Mouse (Mus musculus): ENCODE results near the gene Fam110a. TPM values are rescaled to one million over a fixed set of nuclear protein-coding genes. Genes with fewer than 3 reads are reported as not detected.

The Fam110a gene
- total RNA-seq, 2 experiments from 2014 or later = 3.8 to 4.8 TPM

DNA sequence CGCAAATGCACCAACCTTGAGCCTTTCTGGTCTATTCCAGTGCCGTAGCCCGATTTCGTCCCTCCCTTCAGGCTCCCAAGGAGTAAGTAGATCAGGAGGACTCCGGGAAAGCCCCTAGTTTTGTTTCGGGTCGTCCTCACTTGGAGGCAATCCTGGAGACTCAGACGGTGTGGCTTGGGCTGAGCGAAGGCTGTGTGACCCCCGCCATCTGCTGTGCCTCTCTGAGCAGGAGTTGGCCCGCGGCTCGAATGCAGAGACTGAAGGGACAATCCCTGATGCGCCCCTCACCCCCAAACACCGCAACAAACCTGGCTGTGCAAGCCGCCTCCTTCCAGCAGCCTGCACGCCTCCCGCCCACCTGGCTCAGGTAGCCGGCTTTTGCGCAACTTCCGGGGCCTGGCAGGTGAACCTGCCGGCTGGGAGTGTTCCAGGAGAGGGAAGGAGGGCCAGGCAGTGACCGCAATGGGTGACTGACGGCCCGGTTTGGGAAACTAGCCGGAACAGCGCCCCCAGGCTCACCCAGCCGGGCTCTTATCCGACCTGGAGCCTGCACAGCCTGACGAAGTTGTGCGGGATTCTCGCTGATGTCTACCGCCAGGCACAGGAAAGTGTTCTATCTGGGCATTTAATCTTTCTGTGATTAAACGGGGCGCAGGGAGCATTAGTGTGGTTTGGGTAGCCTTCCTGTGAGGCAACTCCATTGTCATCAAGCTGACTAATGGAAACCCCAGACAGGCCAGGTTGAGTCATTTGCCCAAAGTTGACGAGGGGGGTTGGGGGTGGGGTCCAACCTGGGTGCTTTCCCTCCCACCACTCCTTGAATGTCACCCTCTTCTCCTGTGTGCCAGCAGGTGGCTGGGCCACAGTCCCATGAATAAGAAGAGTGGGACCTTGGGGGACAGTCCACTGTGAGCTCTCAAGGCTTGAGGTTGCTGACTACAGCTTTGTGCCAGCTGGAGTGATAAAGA lies 6.1 kb downstream of the Fam110a start:
- intact Hi-C loops (cut with DNase I; ENCODE audit: low total_unique reads) = no loop called here

GRCm38 (mm10) chr2:151972880-151973594 lies 7.0 kb downstream of the Fam110a start:
- DNase-seq = no peak
- intact Hi-C loops (cut with DNase I; ENCODE audit: low total_unique reads) = no loop called here

More for the DNA sequence above, 6.1 kb downstream of the Fam110a start:
- no peak for DNase-seq

DNA sequence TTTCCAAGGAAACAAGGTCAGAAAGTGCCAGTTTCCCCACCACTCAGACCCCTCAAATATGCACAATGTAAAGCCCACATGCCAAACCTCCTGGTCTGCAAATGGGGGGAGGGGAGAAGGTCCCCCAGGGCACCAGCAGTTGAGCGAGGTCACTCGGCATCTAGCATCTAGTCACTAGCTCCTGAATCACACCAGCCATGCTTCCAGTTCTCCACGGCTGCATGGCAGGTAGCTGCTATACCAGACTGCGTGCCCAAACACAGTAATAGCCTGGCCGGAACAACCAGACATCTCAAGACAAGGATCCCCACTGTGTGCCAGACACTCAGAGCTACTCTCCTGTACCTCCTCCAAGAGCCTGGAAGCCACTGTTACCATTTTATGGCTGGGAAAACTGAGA lies 8.3 kb downstream of the Fam110a start:
- no peak for DNase-seq
- intact Hi-C loops (cut with DNase I; ENCODE audit: low total_unique reads) = no loop called here

DNA sequence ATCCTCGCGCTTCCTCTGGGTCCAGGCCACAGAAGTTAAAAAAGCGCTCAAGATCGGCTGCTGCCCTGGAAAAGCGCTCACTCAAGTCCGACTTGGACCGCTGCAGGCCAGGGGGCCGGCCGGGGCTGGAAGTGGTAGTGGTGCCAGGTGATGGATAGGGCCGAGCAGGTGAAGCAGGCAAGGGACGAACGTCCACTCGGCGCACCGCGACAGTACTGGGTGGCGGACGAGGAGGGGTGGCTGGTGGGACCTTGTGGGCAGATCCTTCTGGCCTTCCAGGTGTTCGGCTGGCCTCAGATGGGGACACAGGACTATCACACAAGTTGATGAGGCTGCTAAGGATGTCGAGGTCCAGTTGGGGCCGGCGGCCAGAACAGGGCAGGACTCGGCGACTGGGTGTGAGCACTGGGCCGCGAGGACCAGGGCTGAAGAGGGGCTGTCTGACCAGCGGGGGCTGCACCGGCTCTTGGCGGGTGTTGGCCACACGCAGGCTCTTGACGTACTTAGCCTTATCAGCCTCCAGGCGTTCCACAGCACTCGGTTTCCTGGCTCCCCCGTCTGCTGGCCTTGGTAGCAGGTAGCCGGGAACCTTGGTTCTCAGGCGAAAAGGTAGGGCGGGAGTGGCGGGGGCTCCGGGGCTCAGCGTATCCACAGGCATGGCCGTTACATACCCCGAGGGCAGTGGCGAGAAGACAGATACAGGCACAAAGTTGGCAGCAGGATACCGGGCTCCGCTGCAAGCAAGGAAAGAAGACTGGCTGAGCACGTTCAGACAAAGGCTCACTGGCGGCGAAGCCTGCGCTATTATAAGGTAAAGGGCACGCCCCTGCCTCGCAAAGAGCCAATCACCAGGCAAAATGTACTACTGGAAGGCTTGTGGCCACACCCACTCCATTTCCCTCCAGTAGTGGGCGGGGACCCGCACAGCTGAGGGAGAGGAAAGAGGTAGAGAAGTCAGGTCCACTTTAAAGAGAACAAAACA lies 9.5 kb downstream of the Fam110a start:
- DNase-seq = peak; percentile 72
- intact Hi-C loops (cut with DNase I; ENCODE audit: low total_unique reads) = no loop called here

- no peak for DNase-seq
- intact Hi-C loops (cut with DNase I; ENCODE audit: low total_unique reads) = no loop called here
Measured at GRCm38 (mm10) chr2:151969396-151969795, 10.6 kb downstream of the Fam110a start.

DNA sequence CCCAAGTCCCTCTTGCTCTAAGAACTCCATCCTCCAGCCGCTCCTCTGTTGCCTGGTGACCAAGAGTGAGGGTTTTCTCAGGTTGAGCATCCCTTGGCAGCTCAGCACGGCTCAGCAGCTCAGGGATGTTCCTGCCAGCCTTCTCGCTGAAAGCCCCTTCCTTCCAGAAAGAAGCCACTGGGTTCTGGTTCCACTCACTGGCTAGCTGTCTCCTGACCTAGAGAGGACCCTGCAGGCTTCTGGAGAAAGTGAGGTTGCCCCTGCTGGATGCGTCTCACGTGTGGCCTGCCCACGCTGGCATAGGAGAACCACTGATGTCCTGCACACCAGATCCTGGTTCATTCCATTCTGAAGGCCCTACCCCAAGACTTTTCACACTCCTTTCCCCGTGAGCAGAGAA lies 11.0 kb downstream of the Fam110a start:
- no peak for DNase-seq
- intact Hi-C loops (cut with DNase I; ENCODE audit: low total_unique reads) = no loop called here

DNA sequence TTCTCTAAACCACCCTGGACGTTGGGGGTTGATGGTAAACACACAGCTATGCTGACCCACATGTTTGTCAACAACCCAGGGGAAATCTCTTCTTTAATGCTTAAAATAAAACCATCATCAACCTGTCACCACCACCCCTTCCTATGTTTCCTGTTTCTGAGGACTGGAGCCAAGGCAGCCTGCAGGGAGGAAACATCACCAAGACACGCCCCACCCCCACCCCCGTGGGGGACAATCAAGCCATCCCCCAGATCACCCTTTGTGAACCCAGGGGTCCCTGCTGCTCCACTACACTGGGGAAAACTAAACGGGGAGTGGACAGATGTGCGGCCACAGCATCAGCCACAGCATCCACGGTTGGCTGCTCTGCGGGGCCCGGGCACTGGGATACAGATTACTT lies 11.6 kb downstream of the Fam110a start:
- no peak for DNase-seq
- intact Hi-C loops (cut with DNase I; ENCODE audit: low total_unique reads) = no loop called here

DNA sequence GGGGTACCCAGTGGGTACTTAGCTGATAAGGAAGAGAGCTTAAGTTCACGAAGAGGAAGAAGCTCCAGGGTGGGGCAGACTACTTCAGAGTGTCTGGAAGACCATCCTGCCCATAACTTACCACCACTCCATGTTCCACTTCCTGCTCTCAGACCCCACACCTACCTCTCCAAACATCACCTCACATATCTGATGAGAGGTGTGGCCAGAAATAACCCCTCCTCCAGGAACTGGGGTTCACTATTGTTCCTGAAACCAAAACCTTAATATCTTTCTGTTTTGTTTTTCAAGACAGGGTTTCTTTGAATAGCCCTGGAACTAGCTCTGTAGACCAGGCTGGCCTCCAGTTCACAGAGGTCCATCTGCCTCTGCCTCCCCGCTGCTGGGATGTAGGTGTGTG lies 12.2 kb downstream of the Fam110a start:
- intact Hi-C loops (cut with DNase I; ENCODE audit: low total_unique reads) = no loop called here
- no peak for DNase-seq

- peak; percentile 58 for DNase-seq
- intact Hi-C loops (cut with DNase I; ENCODE audit: low total_unique reads) = no loop called here
Measured at GRCm38 (mm10) chr2:151967176-151967750, 12.8 kb downstream of the Fam110a start.

DNA sequence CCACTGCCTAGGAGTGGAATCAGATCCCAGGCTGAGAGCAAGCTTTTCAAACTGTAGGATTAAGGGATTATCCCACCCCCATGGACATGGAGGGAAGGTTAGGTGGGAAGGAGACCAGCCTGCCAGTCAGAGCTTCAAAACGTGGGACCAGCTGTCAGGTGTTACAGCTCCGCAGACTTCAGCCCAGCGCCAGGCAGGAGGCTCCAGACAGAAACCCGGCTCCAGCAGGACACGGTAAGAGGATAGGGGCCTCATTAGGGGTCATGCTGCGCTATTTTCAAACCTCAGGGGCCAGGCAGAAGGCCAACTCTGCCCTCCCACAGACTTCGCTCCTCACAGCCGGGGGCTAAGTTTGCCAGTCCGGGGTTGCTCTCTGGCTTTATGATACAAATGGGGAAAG lies 16.0 kb downstream of the Fam110a start:
- intact Hi-C loops (cut with DNase I; ENCODE audit: low total_unique reads) = no loop called here
- no peak for DNase-seq

DNA sequence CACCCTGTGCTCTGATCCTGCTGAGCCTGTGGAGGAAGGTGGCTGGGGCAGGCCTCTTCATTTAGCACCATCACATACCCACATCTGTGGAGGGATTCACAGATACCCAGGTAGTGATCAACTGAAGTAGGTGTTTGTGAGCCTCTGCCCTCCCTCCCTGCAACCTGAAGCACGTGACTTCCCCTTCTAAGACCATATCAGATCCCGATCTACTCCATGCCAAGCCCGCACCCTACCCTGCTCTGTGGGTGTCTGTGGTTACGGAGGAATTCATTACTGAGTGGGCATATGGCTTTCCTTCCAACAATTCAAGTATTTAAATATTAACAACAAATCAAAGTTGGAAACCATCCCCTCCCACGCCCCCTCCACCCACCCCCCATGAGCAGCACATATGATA lies 16.7 kb downstream of the Fam110a start:
- no peak for DNase-seq
- intact Hi-C loops (cut with DNase I; ENCODE audit: low total_unique reads) = no loop called here

- no peak for DNase-seq
- intact Hi-C loops (cut with DNase I; ENCODE audit: low total_unique reads) = no loop called here
Measured at GRCm38 (mm10) chr2:151962474-151962873, 17.5 kb downstream of the Fam110a start.

- intact Hi-C loops (cut with DNase I; ENCODE audit: low total_unique reads) = no loop called here
- no peak for DNase-seq
Measured at GRCm38 (mm10) chr2:151961284-151962196, 18.5 kb downstream of the Fam110a start.

GRCm38 (mm10) chr2:151959274-151959673 lies 20.7 kb downstream of the Fam110a start:
- no peak for DNase-seq
- intact Hi-C loops (cut with DNase I; ENCODE audit: low total_unique reads) = no loop called here

GRCm38 (mm10) chr2:151956500-151957137 lies 23.4 kb downstream of the Fam110a start:
- DNase-seq = no peak
- intact Hi-C loops (cut with DNase I; ENCODE audit: low total_unique reads) = no loop called here

DNA sequence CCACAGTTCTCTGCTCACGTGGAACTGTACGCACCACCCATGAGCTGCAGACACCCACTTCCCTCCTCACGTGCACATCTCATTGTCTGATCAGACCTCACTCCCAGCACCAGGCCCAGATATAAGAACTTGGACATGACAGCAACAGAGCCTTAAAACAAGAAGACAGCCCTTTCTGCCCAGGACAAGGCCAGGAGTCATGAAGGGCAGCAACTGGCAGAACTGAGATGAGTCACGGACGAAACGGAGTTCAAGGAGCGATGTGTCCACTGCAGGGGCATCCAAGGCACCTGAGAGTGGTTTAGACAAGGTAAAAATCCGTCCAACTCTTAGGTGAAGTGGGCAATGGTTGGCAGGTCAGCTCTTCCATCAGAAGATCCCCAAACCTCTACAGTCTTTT lies 26.4 kb downstream of the Fam110a start:
- intact Hi-C loops (cut with DNase I; ENCODE audit: low total_unique reads) = no loop called here
- no peak for DNase-seq

- no peak for DNase-seq
- intact Hi-C loops (cut with DNase I; ENCODE audit: low total_unique reads) = no loop called here
Measured at GRCm38 (mm10) chr2:151949082-151949774, 30.8 kb downstream of the Fam110a start.

Measured in gastrocnemius, postnatal 14 days (tissue).